Mouse (Mus musculus): ENCODE measurements around the gene Antxrl. TPM values are rescaled to one million over a fixed set of nuclear protein-coding genes. Genes with fewer than 3 reads are reported as not detected.

Gene Antxrl
- polyA plus RNA-seq, 1 experiment from 2014 or later: not detected

GRCm38 (mm10) chr14:34078293-34078692 lies 25.8 kb downstream of the Antxrl start:
- Histone ChIP-seq H3K4me2 (no peak overlapping the region), H3K9ac (no peak overlapping the region), H3K4me3 (no peak overlapping the region), H3K36me3 (no peaks in the 10 kb centered on the region), H3K27me3 (no peaks in the 10 kb centered on the region), H3K4me1 (no peaks in the 10 kb centered on the region), H3K9me3 (no peaks in the 10 kb centered on the region), H3K27ac (no peak overlapping the region)
- 68% methylated on average over 4 of the region's 4 CpGs for WGBS
- ATAC-seq (ENCODE audit: borderline replicate concordance, extremely low read depth, low FRiP score, low TSS enrichment): no peak

GRCm38 (mm10) chr14:34080321-34080997 lies 28.0 kb downstream of the Antxrl start:
- Histone ChIP-seq H3K36me3 (no peaks in the 10 kb centered on the region), H3K4me1 (no peaks in the 10 kb centered on the region), H3K9ac (no peak overlapping the region), H3K27ac (no peak overlapping the region), H3K4me3 (no peak overlapping the region), H3K27me3 (no peaks in the 10 kb centered on the region), H3K9me3 (no peaks in the 10 kb centered on the region), H3K4me2 (no peak overlapping the region)
- ATAC-seq (ENCODE audit: borderline replicate concordance, extremely low read depth, low FRiP score, low TSS enrichment): peak; percentile 62; the same call in 1 of the 2 replicates
- 12% methylated on average over 11 of the region's 11 CpGs for WGBS

- no peak within 1 kb of the TSS for H3K4me2 ChIP-seq
- H3K27me3 ChIP-seq: no peaks in the 10 kb centered on the region
- no peaks in the 10 kb centered on the region for H3K9me3 ChIP-seq
- no peak within 1 kb of the TSS for H3K9ac ChIP-seq
- 20% methylated on average over 4 of the region's 4 CpGs for WGBS
- H3K4me3 ChIP-seq: no peak within 1 kb of the TSS
- ATAC-seq (ENCODE audit: borderline replicate concordance, extremely low read depth, low FRiP score, low TSS enrichment): no peak
- no peaks in the 10 kb centered on the region for H3K36me3 ChIP-seq
- no peak within 1 kb of the TSS for H3K27ac ChIP-seq
- H3K4me1 ChIP-seq: 0 out of 2 replicates have a peak, but pooled peaks cover 5% of the 10 kb centered on the region
Observed at GRCm38 (mm10) chr14:34085731-34086130, 33.2 kb downstream of the Antxrl start, which contains the start of gene Anxa8. Gene Anxa8 (plus strand): TSS chr14:34085981.

GRCm38 (mm10) chr14:34086806-34087205 lies 34.3 kb downstream of the Antxrl start:
- 56% methylated on average over 4 of the region's 4 CpGs for WGBS
- H3K36me3 ChIP-seq: no peaks in the 10 kb centered on the region
- no peak overlapping the region for H3K27ac ChIP-seq
- no peak for ATAC-seq (ENCODE audit: borderline replicate concordance, extremely low read depth, low FRiP score, low TSS enrichment)
- no peak overlapping the region for H3K4me3 ChIP-seq
- H3K27me3 ChIP-seq: no peaks in the 10 kb centered on the region
- H3K9me3 ChIP-seq: no peaks in the 10 kb centered on the region
- H3K4me2 ChIP-seq: no peak overlapping the region
- 0 out of 2 replicates have a peak, but pooled peaks cover 5% of the 10 kb centered on the region for H3K4me1 ChIP-seq
- H3K9ac ChIP-seq: no peak overlapping the region

DNA sequence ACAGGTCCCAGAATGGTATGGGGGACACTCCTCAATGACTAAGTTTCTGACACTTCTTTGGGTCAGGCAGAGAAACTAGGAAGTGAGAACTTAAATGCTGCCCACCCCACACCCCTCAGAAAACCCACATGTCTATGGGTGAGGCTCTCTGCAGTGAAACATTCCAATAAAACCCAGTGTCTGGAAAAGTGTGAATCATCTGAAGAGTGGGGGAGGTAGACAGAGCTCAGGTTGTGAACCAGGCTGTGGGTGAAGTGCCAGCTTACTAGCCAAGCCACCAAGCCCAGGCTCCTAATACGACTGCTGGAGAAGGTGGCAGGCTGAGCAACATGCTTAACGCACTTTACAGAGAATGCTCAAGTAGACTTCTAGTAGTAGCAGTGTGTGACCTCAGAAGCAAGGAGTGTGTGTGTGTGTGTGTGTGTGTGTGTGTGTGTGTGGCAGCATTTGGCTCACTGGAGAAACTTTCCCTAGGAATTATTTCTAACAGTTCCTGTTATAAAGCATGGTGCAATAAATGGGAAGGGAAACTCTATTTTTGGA lies 35.4 kb downstream of the Antxrl start:
- ATAC-seq (ENCODE audit: borderline replicate concordance, extremely low read depth, low FRiP score, low TSS enrichment): no peak
- H3K4me2 ChIP-seq: no peak overlapping the region
- no peaks in the 10 kb centered on the region for H3K9me3 ChIP-seq

GRCm38 (mm10) chr14:34089796-34090195 lies 37.3 kb downstream of the Antxrl start:
- H3K27me3 ChIP-seq: no peaks in the 10 kb centered on the region
- no peak for ATAC-seq (ENCODE audit: borderline replicate concordance, extremely low read depth, low FRiP score, low TSS enrichment)
- no peaks in the 10 kb centered on the region for H3K9me3 ChIP-seq
- 67% methylated on average over 8 of the region's 8 CpGs for whole genome bisulfite sequencing
- H3K27ac ChIP-seq: no peak overlapping the region
- no peak overlapping the region for H3K4me3 ChIP-seq
- H3K9ac ChIP-seq: no peak overlapping the region
- no peaks in the 10 kb centered on the region for H3K36me3 ChIP-seq
- H3K4me1 ChIP-seq: 0 out of 2 replicates have a peak, but pooled peaks cover 5% of the 10 kb centered on the region
- no peak overlapping the region for H3K4me2 ChIP-seq

More for the DNA sequence above, 35.4 kb downstream of the Antxrl start:
- Histone ChIP-seq H3K36me3 (no peaks in the 10 kb centered on the region), H3K27me3 (no peaks in the 10 kb centered on the region), H3K4me3 (no peak overlapping the region), H3K4me1 (0 out of 2 replicates have a peak, but pooled peaks cover 5% of the 10 kb centered on the region), H3K9ac (no peak overlapping the region), H3K27ac (no peak overlapping the region)
- WGBS: 61% methylated on average over 2 of the region's 2 CpGs

DNA sequence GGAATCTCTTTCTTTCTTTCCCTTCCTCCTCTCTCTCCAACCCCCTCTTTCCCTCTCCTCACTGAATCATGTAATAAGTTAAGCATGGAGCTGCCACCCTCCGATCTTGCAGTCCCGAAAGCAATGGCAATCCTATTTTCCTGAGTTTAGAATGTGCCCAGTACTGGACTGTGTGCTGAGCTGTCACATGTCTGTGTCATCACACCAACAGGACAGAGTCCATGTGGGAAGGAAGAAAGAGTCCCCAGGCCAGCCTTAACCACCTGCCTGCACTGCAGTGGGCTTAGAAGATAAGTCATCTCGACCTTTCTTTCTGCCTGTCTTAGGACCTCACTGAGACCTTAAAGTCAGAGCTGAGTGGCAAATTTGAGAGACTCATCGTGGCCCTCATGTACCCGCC lies 39.0 kb downstream of the Antxrl start:
- no peaks in the 10 kb centered on the region for H3K27me3 ChIP-seq
- H3K9ac ChIP-seq: no peak overlapping the region
- ATAC-seq (ENCODE audit: borderline replicate concordance, extremely low read depth, low FRiP score, low TSS enrichment): no peak
- no peaks in the 10 kb centered on the region for H3K9me3 ChIP-seq
- no peaks in the 10 kb centered on the region for H3K36me3 ChIP-seq
- H3K4me1 ChIP-seq: no peaks in the 10 kb centered on the region
- H3K27ac ChIP-seq: no peak overlapping the region
- H3K4me3 ChIP-seq: no peak overlapping the region
- WGBS: 83% methylated on average over 5 of the region's 5 CpGs
- no peak overlapping the region for H3K4me2 ChIP-seq

DNA sequence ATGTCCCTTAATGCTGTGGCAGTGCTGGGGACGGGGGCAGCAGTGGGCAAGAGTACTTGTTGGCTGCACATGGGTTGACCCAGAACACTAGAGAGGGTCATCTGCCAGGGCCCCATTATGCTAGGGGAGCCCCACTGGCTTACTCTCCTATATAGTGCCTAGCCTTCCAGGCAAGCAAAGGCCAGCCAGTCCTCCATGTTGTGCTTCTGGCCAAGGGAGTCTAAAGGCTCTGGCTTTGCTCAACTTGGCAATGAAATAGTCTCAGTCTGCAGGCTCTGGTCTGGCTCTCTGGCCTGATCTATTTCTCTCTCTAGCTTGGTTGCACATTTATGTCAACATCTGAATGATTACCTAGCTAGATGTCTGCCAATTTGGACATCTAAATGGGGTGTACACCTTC lies 40.3 kb downstream of the Antxrl start:
- Histone ChIP-seq H3K4me3 (no peak overlapping the region), H3K4me1 (no peaks in the 10 kb centered on the region), H3K27me3 (no peaks in the 10 kb centered on the region), H3K4me2 (no peak overlapping the region), H3K36me3 (no peaks in the 10 kb centered on the region), H3K27ac (no peak overlapping the region), H3K9ac (no peak overlapping the region), H3K9me3 (no peaks in the 10 kb centered on the region)
- WGBS: 53% methylated on average over 1 of the region's 1 CpGs
- no peak for ATAC-seq (ENCODE audit: borderline replicate concordance, extremely low read depth, low FRiP score, low TSS enrichment)

DNA sequence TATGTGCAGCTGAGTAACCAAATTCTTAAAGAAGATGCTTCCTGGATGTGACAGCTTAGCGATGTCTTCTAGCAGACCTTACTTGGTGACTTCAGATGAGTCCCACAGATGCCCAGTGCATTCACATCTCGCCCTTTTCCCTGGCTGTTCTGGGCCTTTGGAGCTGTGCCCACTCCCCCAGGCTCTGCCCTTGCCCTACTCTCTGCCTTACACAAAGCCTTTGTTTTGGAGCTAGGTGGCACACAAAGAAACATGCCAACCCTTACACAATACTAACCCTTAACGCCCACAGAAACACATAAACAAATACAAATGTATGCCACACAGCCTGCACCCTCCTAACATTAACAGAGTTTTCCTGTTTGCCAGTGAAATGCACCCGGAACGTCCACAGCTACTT lies 43.7 kb downstream of the Antxrl start:
- no peaks in the 10 kb centered on the region for H3K36me3 ChIP-seq
- no peaks in the 10 kb centered on the region for H3K4me1 ChIP-seq
- H3K27ac ChIP-seq: no peak overlapping the region
- H3K4me3 ChIP-seq: no peak overlapping the region
- H3K9ac ChIP-seq: no peak overlapping the region
- H3K9me3 ChIP-seq: no peaks in the 10 kb centered on the region
- no peak overlapping the region for H3K4me2 ChIP-seq
- 61% methylated on average over 5 of the region's 5 CpGs for WGBS
- no peak for ATAC-seq (ENCODE audit: borderline replicate concordance, extremely low read depth, low FRiP score, low TSS enrichment)
- no peaks in the 10 kb centered on the region for H3K27me3 ChIP-seq

DNA sequence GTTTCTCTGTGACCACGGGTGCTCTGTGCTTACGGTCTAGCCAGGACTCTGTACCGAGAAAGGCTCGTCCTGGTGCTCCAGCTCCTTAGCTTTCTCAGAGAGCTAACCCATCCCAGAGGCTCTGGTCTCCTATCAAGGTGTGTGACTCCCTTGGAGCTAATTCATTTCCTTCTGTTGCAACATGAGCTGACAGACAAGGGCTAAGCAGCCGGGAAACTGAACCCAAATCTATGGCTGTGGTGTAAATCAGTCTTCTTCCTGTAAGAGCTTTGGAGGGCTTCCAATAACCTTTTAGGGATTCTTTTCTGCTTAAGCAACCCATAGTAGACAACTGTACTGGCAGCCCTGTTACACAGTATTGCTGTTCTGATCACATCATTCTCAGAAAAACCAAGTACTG lies 50.1 kb downstream of the Antxrl start, which contains the start of gene A630023A22Rik:
A630023A22Rik (minus strand) TSS at position 154 of the 400 bp plus-strand sequence.
- Histone ChIP-seq H3K36me3 (no peaks in the 10 kb centered on the region), H3K27ac (no peak within 1 kb of the TSS), H3K4me1 (peaks cover 18% of the 10 kb centered on the region; the same call in 1 of the 2 replicates), H3K4me2 (no peak within 1 kb of the TSS), H3K27me3 (no peaks in the 10 kb centered on the region), H3K4me3 (no peak within 1 kb of the TSS), H3K9me3 (no peaks in the 10 kb centered on the region), H3K9ac (no peak within 1 kb of the TSS)
- ATAC-seq (ENCODE audit: borderline replicate concordance, extremely low read depth, low FRiP score, low TSS enrichment): no peak
- 53% methylated on average over 5 of the region's 5 CpGs for WGBS

DNA sequence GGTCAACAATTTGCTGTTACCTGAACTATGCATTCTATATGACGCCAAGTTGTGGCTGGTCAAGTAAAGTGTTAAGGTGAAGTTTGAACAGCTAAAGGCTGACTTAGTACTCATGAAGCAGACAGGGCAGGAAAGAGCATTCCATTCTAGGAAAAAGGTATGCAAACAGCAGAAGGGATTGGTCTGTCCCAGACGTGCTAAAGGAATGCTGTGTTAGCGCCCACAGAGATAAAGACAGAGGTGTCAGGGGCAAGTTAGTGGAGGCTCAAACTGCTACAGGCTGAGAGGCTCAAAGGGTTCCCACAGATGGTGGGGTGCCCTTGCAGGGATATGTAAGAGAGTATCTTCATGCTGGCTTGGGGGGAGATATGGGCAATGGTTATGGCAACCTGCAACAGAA lies 51.3 kb downstream of the Antxrl start:
- Histone ChIP-seq H3K36me3 (no peaks in the 10 kb centered on the region), H3K4me3 (no peak overlapping the region), H3K4me2 (no peak overlapping the region), H3K9ac (no peak overlapping the region), H3K27ac (no peak overlapping the region), H3K9me3 (no peaks in the 10 kb centered on the region), H3K4me1 (peaks cover 18% of the 10 kb centered on the region; the same call in 1 of the 2 replicates), H3K27me3 (no peaks in the 10 kb centered on the region)
- WGBS: 45% methylated on average over 3 of the region's 3 CpGs
- no peak for ATAC-seq (ENCODE audit: borderline replicate concordance, extremely low read depth, low FRiP score, low TSS enrichment)

GRCm38 (mm10) chr14:34104892-34105291 lies 52.4 kb downstream of the Antxrl start:
- Histone ChIP-seq H3K36me3 (no peaks in the 10 kb centered on the region), H3K9ac (no peak overlapping the region), H3K4me2 (no peak overlapping the region), H3K27me3 (no peaks in the 10 kb centered on the region), H3K4me3 (no peak overlapping the region), H3K4me1 (peaks cover 18% of the 10 kb centered on the region; the same call in 1 of the 2 replicates), H3K27ac (no peak overlapping the region), H3K9me3 (no peaks in the 10 kb centered on the region)
- WGBS: 18% methylated on average over 8 of the region's 8 CpGs
- ATAC-seq (ENCODE audit: borderline replicate concordance, extremely low read depth, low FRiP score, low TSS enrichment): peak; percentile 27; the same call in 1 of the 2 replicates

All from lung, embryonic 15.5 days (tissue).